ENCODE assay signal across 8 mouse cellular contexts in the genomic region with DNA sequence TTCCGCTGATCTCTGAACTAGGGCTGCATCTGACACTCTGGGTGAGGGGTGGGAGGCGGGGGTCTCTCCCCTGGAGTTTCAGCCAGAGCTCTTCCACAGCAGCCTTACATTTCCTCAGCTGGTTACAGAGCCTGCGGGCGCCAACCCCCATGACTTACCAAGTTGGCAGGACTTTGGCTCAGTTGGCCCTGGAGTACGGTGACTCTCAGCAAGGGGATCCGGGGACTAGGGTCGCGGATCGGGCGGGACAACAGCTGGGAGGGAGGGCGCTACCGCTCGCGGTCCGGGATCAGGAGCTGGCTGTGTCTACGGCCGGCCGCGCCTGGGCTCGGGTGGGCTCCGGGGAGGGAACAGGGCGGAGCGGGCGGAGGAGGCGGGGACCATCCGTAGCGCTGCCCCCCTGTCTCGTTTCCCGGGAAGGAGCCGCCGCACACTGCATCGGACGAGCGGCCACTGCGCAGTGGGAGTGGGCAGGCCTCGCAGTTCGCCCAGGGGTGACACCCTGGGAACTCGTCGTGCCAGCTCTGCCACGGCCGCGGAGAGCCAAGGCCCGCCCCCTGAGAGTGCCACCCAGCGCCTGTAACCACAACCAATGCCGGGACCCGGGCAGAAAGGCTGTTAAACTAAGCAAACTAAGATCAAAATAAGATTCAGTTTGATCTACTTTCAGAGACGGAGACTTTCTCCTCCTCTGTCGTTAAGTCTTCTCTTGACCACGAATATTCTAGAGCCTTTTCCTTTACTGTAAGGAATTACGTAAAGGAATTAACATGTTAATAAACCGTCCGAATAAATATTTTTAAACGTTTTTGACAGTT. TPM values are rescaled to one million over a fixed set of nuclear protein-coding genes. Genes with fewer than 3 reads are reported as not detected.
DNase-seq lines count a peak whose midpoint lies in the region; ATAC-seq lines count a peak whose summit lies in the region.

Nod1 (minus strand) TSS at position 502 of the 818 bp plus-strand sequence.

- H3K27me3 ChIP-seq in hindbrain, embryonic 10.5 days (ENCODE audit: insufficient read depth, poor library complexity, severe bottlenecking) = peaks cover 58% of the 10 kb centered on the region
- no peaks in the 10 kb centered on the region for H3K27me3 ChIP-seq in lung, embryonic 16.5 days (ENCODE audit: control insufficient read depth, insufficient read depth, low read depth, low read length)

- peak; percentile 96 for ATAC-seq in lung, embryonic 16.5 days (ENCODE audit: low read depth)

- peaks cover 12% of the 10 kb centered on the region for H3K4me1 ChIP-seq in hindbrain, embryonic 10.5 days (replicated peaks)
- peaks cover 14% of the 10 kb centered on the region for H3K4me1 ChIP-seq in lung, embryonic 16.5 days (replicated peaks; ENCODE audit: control insufficient read depth, insufficient read depth, low read length)

- peak within 1 kb of the TSS; percentile 62 for H3K4me2 ChIP-seq in lung, embryonic 16.5 days (ENCODE audit: low read depth, low read length)

- no peaks in the 10 kb centered on the region for H3K36me3 ChIP-seq in hindbrain, embryonic 10.5 days
- H3K36me3 ChIP-seq in lung, embryonic 16.5 days (ENCODE audit: control insufficient read depth, insufficient read depth, low read length) = no peaks in the 10 kb centered on the region

- H3K9me3 ChIP-seq in hindbrain, embryonic 10.5 days = no peaks in the 10 kb centered on the region
- no peaks in the 10 kb centered on the region for H3K9me3 ChIP-seq in lung, embryonic 16.5 days (ENCODE audit: control insufficient read depth, low read length)

- peak within 1 kb of the TSS; percentile 81 for H3K27ac ChIP-seq in hindbrain, embryonic 10.5 days
- peak within 1 kb of the TSS; percentile 72 for H3K27ac ChIP-seq in lung, embryonic 16.5 days (ENCODE audit: low read length)

- H3K4me3 ChIP-seq in hindbrain, embryonic 10.5 days = peak within 1 kb of the TSS; percentile 60
- H3K4me3 ChIP-seq in lung, embryonic 16.5 days (ENCODE audit: low read length) = peak within 1 kb of the TSS; percentile 66

- peak; percentile 22 for DNase-seq in ES-CJ7 (ENCODE audit: low read depth, low spot score)
- DNase-seq in cerebellum, adult 9-10 months = peak; percentile 33
- peak; percentile 34 to 49 for DNase-seq in frontal cortex, postnatal 10 days (ENCODE audit: low spot score in 2 of 2)
- DNase-seq in hindbrain, embryonic 10.5 days (ENCODE audit: low spot score) = peak; percentile 67
- peak; percentile 42 for DNase-seq in layer of hippocampus, adult 9-10 months (ENCODE audit: low spot score)
- peak; percentile 84 for DNase-seq in ovary, adult 18-20 months (ENCODE audit: low spot score)
- DNase-seq in thymus, postnatal 0 days (ENCODE audit: low spot score) = peak; percentile 53

- WGBS in hindbrain, embryonic 10.5 days = 3% methylated on average over 53 of the region's 53 CpGs
- 2% methylated on average over 45 of the region's 53 CpGs for WGBS in lung, embryonic 16.5 days

- H3K9ac ChIP-seq in lung, embryonic 16.5 days (ENCODE audit: low read length) = peak within 1 kb of the TSS; percentile 74

RNA-seq across cellular contexts. Expression of gene Nod1, which starts in this region (rescaled TPM):
- 1.7 and 2.7 TPM in 2 replicates for polyA plus RNA-seq in hindbrain, embryonic 10.5 days (2016; fragmentation: Nextera tagmentation; extraction: Ambion mirVana)
- polyA plus RNA-seq in lung, embryonic 16.5 days (2015; fragmentation: Nextera tagmentation; extraction: Ambion mirVana) = 9.5 and 9.9 TPM in 2 replicates
- 3.5 and 4.0 TPM in 2 replicates for polyA plus RNA-seq in thymus, postnatal 0 days (2015; fragmentation: Nextera tagmentation; extraction: Ambion mirVana)

Comparison
In these comparisons a context has a peak if more than half of its experiments do, and no peak if none do; other contexts are left out.
1. Peak in every context shown above with its lines: DNase-seq, ATAC-seq, H3K4me3 ChIP-seq and H3K27ac ChIP-seq.
2. DNase-seq: peak in every context shown above with its lines; median percentile 84 in ovary, adult 18-20 months; 67 in hindbrain, embryonic 10.5 days; 53 in thymus, postnatal 0 days; 42 in layer of hippocampus, adult 9-10 months; 42 in frontal cortex, postnatal 10 days; 33 in cerebellum, adult 9-10 months; 22 in ES-CJ7.